Mouse (Mus musculus) lung, postnatal 0 days (tissue): ENCODE results near the gene Tnnt2.

Source experiments
- CTCF ChIP-seq: IDR thresholded peaks from 2 replicates; pipeline ENCODE4 v1.5.1; 2016; ENCODE audit warnings: antibody characterized with exemption, mild to moderate bottlenecking
- EP300 ChIP-seq: IDR thresholded peaks from 2 replicates; pipeline ENCODE4 v1.6.1; 2016; ENCODE audit warnings: antibody characterized with exemption, mild to moderate bottlenecking, control low read depth

DNA sequence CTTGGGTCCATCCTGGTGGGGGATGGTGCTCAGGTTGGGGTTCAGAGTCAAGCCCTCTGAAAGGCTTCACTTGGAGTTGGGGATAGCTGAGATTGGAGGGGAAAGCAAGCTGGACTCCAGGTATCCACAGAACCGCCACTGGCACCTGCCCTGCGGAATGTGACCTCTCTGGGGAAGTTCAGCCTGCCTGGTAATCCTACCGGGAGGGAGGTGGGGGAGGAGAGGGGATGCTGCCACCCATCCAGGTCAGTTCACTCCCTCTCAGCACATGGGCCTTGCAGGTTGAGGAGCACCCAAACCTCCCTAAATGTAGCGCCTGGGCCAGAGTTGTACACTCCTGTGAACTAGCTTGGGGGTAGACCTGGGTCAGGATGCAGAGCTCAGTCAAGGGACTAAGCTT lies 19.9 kb downstream of the Tnnt2 start:
- TF ChIP-seq CTCF, result no peak
- no peak for TF ChIP-seq EP300
